Mouse (Mus musculus) heart, postnatal 0 days (tissue): ENCODE data around the gene Tcf25.

Experiments used
- CTCF ChIP-seq: IDR thresholded peaks from 2 replicates; pipeline ENCODE4 v1.5.1; 2016; ENCODE audit warnings: antibody characterized with exemption, control low read depth, low read depth
- EP300 ChIP-seq: IDR thresholded peaks from 2 replicates; pipeline ENCODE4 v1.6.1; 2016; ENCODE audit warnings: antibody characterized with exemption, low read depth

- TF ChIP-seq CTCF (no peak), EP300 (no peak)
Observed at GRCm38 (mm10) chr8:123347293-123347692, 26.3 kb upstream of the Tcf25 start.
